18 mouse cellular contexts compared by ENCODE assay signal in genomic region chr2:21399657-21400056, GRCm38 (mm10). TPM values are rescaled to one million over a fixed set of nuclear protein-coding genes. Genes with fewer than 3 reads are reported as not detected.
DNase-seq lines count a peak whose midpoint lies in the region; ATAC-seq and TF ChIP-seq lines count a peak whose summit lies in the region.
"Had no signal": no experiment of that assay in that cellular context is flagged by ENCODE, and none has a peak within 500 bp of the region (broad histone marks: within the 10 kb centered on the region; RNA-seq: fewer than 3 reads in every experiment).

No protein-coding gene starts in this region.

- H3K4me1 ChIP-seq in forebrain, embryonic 14.5 days (ENCODE audit: control insufficient read depth, insufficient read depth, low read length), result no peaks in the 10 kb centered on the region
- no peaks in the 10 kb centered on the region for H3K4me1 ChIP-seq in forebrain, embryonic 11.5 days (replicated peaks; ENCODE audit: control insufficient read depth, insufficient read depth, low read length)
- 0 out of 2 replicates have a peak, but pooled peaks cover 3% of the 10 kb centered on the region for H3K4me1 ChIP-seq in neural tube, embryonic 12.5 days
- no peaks in the 10 kb centered on the region for H3K4me1 ChIP-seq in hindbrain, postnatal 0 days (ENCODE audit: insufficient read depth, low read length)
- H3K4me1 ChIP-seq: heart, embryonic 12.5 days had no signal

- H3K27me3 ChIP-seq in forebrain, embryonic 14.5 days (replicated peaks; ENCODE audit: control insufficient read depth, insufficient read depth, low read length), result no peaks in the 10 kb centered on the region
- no peaks in the 10 kb centered on the region for H3K27me3 ChIP-seq in forebrain, embryonic 11.5 days (ENCODE audit: control insufficient read depth, insufficient read depth, low read length)
- no peaks in the 10 kb centered on the region for H3K27me3 ChIP-seq in neural tube, embryonic 12.5 days (replicated peaks)
- H3K27me3 ChIP-seq in hindbrain, postnatal 0 days (ENCODE audit: insufficient read depth, low read length), result no peaks in the 10 kb centered on the region
- H3K27me3 ChIP-seq: heart, embryonic 12.5 days had no signal

- H3K4me2 ChIP-seq in forebrain, embryonic 14.5 days (ENCODE audit: low read length), result no peak overlapping the region
- no peak overlapping the region for H3K4me2 ChIP-seq in forebrain, embryonic 11.5 days (ENCODE audit: low read depth, low read length, severe bottlenecking)
- H3K4me2 ChIP-seq in neural tube, embryonic 12.5 days (replicated peaks), result no peak overlapping the region
- H3K4me2 ChIP-seq in hindbrain, postnatal 0 days (ENCODE audit: low read depth, low read length), result no peak overlapping the region
- H3K4me2 ChIP-seq: heart, embryonic 12.5 days had no signal

- no peak overlapping the region for H3K27ac ChIP-seq in forebrain, embryonic 14.5 days (ENCODE audit: low read depth, low read length)
- H3K27ac ChIP-seq in forebrain, embryonic 11.5 days (ENCODE audit: low read depth, low read length), result no peak overlapping the region
- no peak overlapping the region for H3K27ac ChIP-seq in neural tube, embryonic 12.5 days
- no peak overlapping the region for H3K27ac ChIP-seq in hindbrain, postnatal 0 days
- H3K27ac ChIP-seq: left cerebral cortex, adult 2 months had no signal

- H3K4me3 ChIP-seq in forebrain, embryonic 14.5 days (ENCODE audit: low read depth, low read length), result no peak overlapping the region
- no peak overlapping the region for H3K4me3 ChIP-seq in forebrain, embryonic 11.5 days (ENCODE audit: low read depth, low read length)
- H3K4me3 ChIP-seq in neural tube, embryonic 12.5 days, result no peak overlapping the region
- no peak overlapping the region for H3K4me3 ChIP-seq in hindbrain, postnatal 0 days (ENCODE audit: low read length)
- H3K4me3 ChIP-seq: heart, embryonic 12.5 days; left cerebral cortex, adult 2 months had no signal

- intact Hi-C loops in left cerebral cortex, postnatal 25 days (cut with DNase I), result no loop called here

- H3K9me3 ChIP-seq in forebrain, embryonic 14.5 days (replicated peaks; ENCODE audit: control insufficient read depth, low read length), result no peaks in the 10 kb centered on the region
- no peaks in the 10 kb centered on the region for H3K9me3 ChIP-seq in forebrain, embryonic 11.5 days (ENCODE audit: control insufficient read depth, low read length)
- H3K9me3 ChIP-seq in neural tube, embryonic 12.5 days, result no peaks in the 10 kb centered on the region
- no peaks in the 10 kb centered on the region for H3K9me3 ChIP-seq in hindbrain, postnatal 0 days (ENCODE audit: low read length)
- H3K9me3 ChIP-seq: heart, embryonic 12.5 days had no signal

- 49% methylated on average over 3 of the region's 3 CpGs for WGBS in forebrain, embryonic 14.5 days
- 71% methylated on average over 3 of the region's 3 CpGs for WGBS in forebrain, embryonic 11.5 days
- 62% methylated on average over 3 of the region's 3 CpGs for WGBS in neural tube, embryonic 12.5 days
- WGBS in hindbrain, postnatal 0 days, result 42% methylated on average over 3 of the region's 3 CpGs

- no peak for TF ChIP-seq CTCF in hindbrain, postnatal 0 days (IDR thresholded peaks at IDR 0.05; ENCODE audit: low read depth)

- H3K9ac ChIP-seq in forebrain, embryonic 14.5 days (ENCODE audit: low read length), result no peak overlapping the region
- H3K9ac ChIP-seq in forebrain, embryonic 11.5 days (ENCODE audit: low read length), result no peak overlapping the region
- H3K9ac ChIP-seq in neural tube, embryonic 12.5 days, result no peak overlapping the region
- H3K9ac ChIP-seq in hindbrain, postnatal 0 days (replicated peaks; ENCODE audit: low read length), result no peak overlapping the region
- H3K9ac ChIP-seq: heart, embryonic 12.5 days had no signal

- no peaks in the 10 kb centered on the region for H3K36me3 ChIP-seq in forebrain, embryonic 14.5 days (ENCODE audit: control insufficient read depth, insufficient read depth, low read length)
- no peaks in the 10 kb centered on the region for H3K36me3 ChIP-seq in forebrain, embryonic 11.5 days (ENCODE audit: control insufficient read depth, insufficient read depth, low read length)
- no peaks in the 10 kb centered on the region for H3K36me3 ChIP-seq in neural tube, embryonic 12.5 days
- no peaks in the 10 kb centered on the region for H3K36me3 ChIP-seq in hindbrain, postnatal 0 days (ENCODE audit: insufficient read depth, low read length)
- H3K36me3 ChIP-seq: heart, embryonic 12.5 days had no signal

- peak; percentile 49 for DNase-seq in forebrain, embryonic 14.5 days (ENCODE audit: low spot score)
- DNase-seq in forebrain, embryonic 11.5 days (ENCODE audit: low spot score), result no peak
- no peak for DNase-seq in neural tube, embryonic 10.5 days (ENCODE audit: extremely low spot score, low spot score)
- DNase-seq in hindbrain, postnatal 0 days (ENCODE audit: low spot score), result peak; percentile 44
- DNase-seq in left cerebral cortex, postnatal 25 days (ENCODE audit: low spot score in 2 of 2), result no peak
- no peak for DNase-seq in adrenal gland, adult 8-10 months
- DNase-seq: adrenal gland, adult 2 months; heart, postnatal 36 days; kidney, postnatal 10 days; right cerebral cortex, postnatal 4 days had no signal

- ATAC-seq in forebrain, embryonic 14.5 days, result peak; percentile 50; the same call in 1 of the 2 replicates
- no peak for ATAC-seq in forebrain, embryonic 11.5 days (replicated peaks; ENCODE audit: low FRiP score)
- peak; percentile 41; the same call in 1 of the 2 replicates for ATAC-seq in neural tube, embryonic 12.5 days (ENCODE audit: low FRiP score, low read depth)
- ATAC-seq in hindbrain, postnatal 0 days, result 0 out of 2 replicates have a peak, but pooled peaks have one; percentile 49
- ATAC-seq in CD4-positive, CD25-positive, alpha-beta regulatory T cell, adult 4 months, result no peak
- ATAC-seq: intestine, postnatal 0 days had no signal

RNA-seq across cellular contexts. Expression of gene Gpr158, which starts 32.3 kb away (rescaled TPM):
- polyA plus RNA-seq in forebrain, embryonic 14.5 days (2014; fragmentation: Nextera tagmentation; extraction: Ambion mirVana), result 1.1 and 1.8 TPM in 2 replicates
- 0.11 and 0.47 TPM in 2 replicates for polyA plus RNA-seq in forebrain, embryonic 11.5 days (2014; fragmentation: Nextera tagmentation; extraction: Ambion mirVana)
- 0.87 and 1.0 TPM in 2 replicates for polyA plus RNA-seq in neural tube, embryonic 12.5 days (2016; fragmentation: Nextera tagmentation; extraction: Ambion mirVana)
- total RNA-seq in hindbrain, postnatal 0 days (2014; rRNA removed), result 19.1 and 22.0 TPM in 2 replicates
- polyA plus RNA-seq in hindbrain, postnatal 0 days (2015; fragmentation: Nextera tagmentation; extraction: Ambion mirVana), result 3.1 and 3.6 TPM in 2 replicates
- polyA plus RNA-seq in CD4-positive, CD25-positive, alpha-beta regulatory T cell, adult 4 months (2017; shearing (Covaris generic)), result not detected
- total RNA-seq in left cerebral cortex, postnatal 25 days (2021), result 100 to 1,000 TPM; 117 to 127 TPM
- total RNA-seq in adrenal gland, adult 8-10 months (2022), result 1 to 10 TPM; 2.0 to 3.5 (median 2.5) TPM
- polyA plus RNA-seq: C2C12; gonadal fat pad, adult 2 months; heart, embryonic 12.5 days; liver, embryonic 16.5 days had no signal

Comparison
In these comparisons a context has a peak if more than half of its experiments do, and no peak if none do; other contexts are left out.
1. ATAC-seq: peak in forebrain, embryonic 14.5 days (single experiment), neural tube, embryonic 12.5 days (single experiment) and hindbrain, postnatal 0 days (single experiment); none in forebrain, embryonic 11.5 days (single experiment) and CD4-positive, CD25-positive, alpha-beta regulatory T cell, adult 4 months (single experiment).
2. DNase-seq: peak in forebrain, embryonic 14.5 days (single experiment) and hindbrain, postnatal 0 days (single experiment); none in forebrain, embryonic 11.5 days (single experiment), neural tube, embryonic 10.5 days (single experiment), left cerebral cortex, postnatal 25 days (0 of 2) and adrenal gland, adult 8-10 months (single experiment).